Mouse (Mus musculus) liver, embryonic 11.5 days (tissue): ENCODE results near the gene Timm22. TPM values are rescaled to one million over a fixed set of nuclear protein-coding genes. Genes with fewer than 3 reads are reported as not detected.

Experiments
- polyA plus RNA-seq: library from polyadenylated mRNA; unstranded; fragments of >200 nt; fragmentation: Nextera tagmentation; extraction: Ambion mirVana; gene quantifications from 2 replicates; pipeline ENCODE4 v1.2.1, GENCODE M21; 2014

Timm22 gene
- polyA plus RNA-seq, 1 experiment from 2014 or later, result 91.2 TPM

Other genes starting within 250 kb of the Timm22 start
- gene Vps53, start 227.3 kb upstream of the Timm22 start, polyA plus RNA-seq, result 30.8 and 31.5 TPM in 2 replicates
- 14.8 and 15.4 TPM in 2 replicates for gene Fam57a, start 227.3 kb upstream of the Timm22 start, polyA plus RNA-seq
- 0.74 TPM in 1 of 2 replicates, not detected in the other for gene Dbil5, start 189.3 kb upstream of the Timm22 start, polyA plus RNA-seq
- 50.2 and 58.3 TPM in 2 replicates for gene Gemin4, start 189.3 kb upstream of the Timm22 start, polyA plus RNA-seq
- 36.3 and 37.0 TPM in 2 replicates for gene Mrm3, start 163.2 kb upstream of the Timm22 start, polyA plus RNA-seq
- 137 and 144 TPM in 2 replicates for gene Glod4, start 163.2 kb upstream of the Timm22 start, polyA plus RNA-seq
- 11.8 and 12.0 TPM in 2 replicates for gene Nxn, start 7.8 kb upstream of the Timm22 start, polyA plus RNA-seq
- 11.6 and 12.9 TPM in 2 replicates for gene Abr, start 215.4 kb downstream of the Timm22 start, polyA plus RNA-seq